Mouse (Mus musculus) stomach, postnatal 0 days (tissue): ENCODE results near the gene Ttc6. TPM values are rescaled to one million over a fixed set of nuclear protein-coding genes. Genes with fewer than 3 reads are reported as not detected.
A peak's percentile ranks its signal among the peaks of the same experiment; 100 is the strongest.

Experiments
- ATAC-seq: fragments of 200-750 bp; cut with Nextera tagmentation; 2 replicates; pipeline ENCODE4 v1.8.0; 2017; ENCODE audit not compliant: low FRiP score, low TSS enrichment
- DNase-seq: peaks from one replicate; pipeline ENCODE4 v3.0.0-alpha.2; 2016; ENCODE audit warnings: low spot score
- H3K27ac ChIP-seq: fragments of 300-500 bp; sonication (generic); replicated peaks from 2 replicates; pipeline ENCODE4 v1.5.1; 2014; ENCODE audit warnings: mild to moderate bottlenecking, control low read depth
- H3K27me3 ChIP-seq: fragments of 300-500 bp; sonication (generic); 2 replicates; pipeline ENCODE4 v1.6.1; 2014; ENCODE audit warnings: low read length; ENCODE audit not compliant: control insufficient read depth, insufficient read depth
- H3K36me3 ChIP-seq: fragments of 300-500 bp; sonication (generic); 2 replicates; pipeline ENCODE4 v1.6.1; 2014; ENCODE audit warnings: low read length, mixed read lengths; ENCODE audit not compliant: control insufficient read depth, insufficient read depth
- H3K4me1 ChIP-seq: fragments of 300-500 bp; sonication (generic); replicated peaks from 2 replicates; pipeline ENCODE4 v1.6.1; 2014; ENCODE audit warnings: antibody characterized with exemption; ENCODE audit not compliant: control insufficient read depth, insufficient read depth
- H3K4me2 ChIP-seq: fragments of 300-500 bp; sonication (generic); replicated peaks from 2 replicates; pipeline ENCODE4 v1.6.1; 2014; ENCODE audit warnings: low read depth, mild to moderate bottlenecking, control low read depth, moderate library complexity
- H3K4me3 ChIP-seq: fragments of 300-500 bp; sonication (generic); 2 replicates; pipeline ENCODE4 v1.5.1; 2014; ENCODE audit warnings: low read depth, low read length, control low read depth
- H3K9ac ChIP-seq: fragments of 300-500 bp; sonication (generic); 2 replicates; pipeline ENCODE4 v1.6.1; 2014; ENCODE audit warnings: mild to moderate bottlenecking, low read length, control low read depth, mixed read lengths
- H3K9me3 ChIP-seq: fragments of 300-500 bp; sonication (generic); 2 replicates; pipeline ENCODE4 v1.6.1; 2016; ENCODE audit warnings: low read length; ENCODE audit not compliant: control insufficient read depth
- CTCF ChIP-seq: IDR thresholded peaks from 2 replicates; pipeline ENCODE4 v1.5.1; 2016; ENCODE audit warnings: antibody characterized with exemption, low read depth, mild to moderate bottlenecking, moderate library complexity
- EP300 ChIP-seq: optimal IDR thresholded peaks from 2 replicates; pipeline ENCODE3; 2016; ENCODE audit warnings: antibody characterized with exemption
- WGBS: fragments of 180-500 bp; shearing (Covaris S2); extraction: QIAGEN DNeasy Blood & Tissue Kit; methylation state at CpG from one replicate; pipeline ENCODE4 v1.1.7; 2014; 5-methylcytosine and 5-hydroxymethylcytosine counted together
- polyA plus RNA-seq: library from polyadenylated mRNA; unstranded; fragments of >200 nt; fragmentation: Nextera tagmentation; extraction: Ambion mirVana; gene quantifications from 2 replicates; pipeline ENCODE4 v1.2.1, GENCODE M21; 2015

Gene Ttc6
- polyA plus RNA-seq, 1 experiment from 2014 or later, result 3.5 TPM

DNA sequence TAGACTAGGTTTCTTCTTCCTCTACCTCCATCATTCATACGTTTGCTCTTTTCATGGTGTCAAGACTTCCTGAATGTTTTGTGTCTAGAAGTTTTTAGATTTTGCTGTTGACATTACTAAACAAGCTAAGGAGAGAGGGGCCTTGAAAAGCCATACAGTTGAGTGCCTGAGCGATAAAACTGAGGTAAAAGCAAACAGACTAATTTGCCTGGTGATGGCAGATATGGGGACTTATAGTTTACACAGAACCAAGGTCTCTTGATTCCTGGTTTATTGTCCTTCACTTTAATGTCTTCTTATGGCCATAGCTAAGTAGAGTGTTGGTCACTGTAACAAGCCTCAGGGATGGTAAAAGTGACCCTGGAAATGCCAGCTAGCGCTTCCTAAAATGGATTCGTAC, 51.2 kb downstream of the Ttc6 start:
- H3K4me1 ChIP-seq, result no peaks in the 10 kb centered on the region
- H3K27me3 ChIP-seq, result no peaks in the 10 kb centered on the region
- 67% methylated on average over 4 of the region's 4 CpGs for WGBS
- DNase-seq (no peak), ATAC-seq (no peak)
- no peak overlapping the region for H3K4me2 ChIP-seq
- TF ChIP-seq CTCF (no peak), EP300 (no peak)
- H3K27ac ChIP-seq, result no peak overlapping the region
- H3K4me3 ChIP-seq, result no peak overlapping the region
- H3K36me3 ChIP-seq, result no peaks in the 10 kb centered on the region
- H3K9ac ChIP-seq, result no peak overlapping the region
- H3K9me3 ChIP-seq, result no peaks in the 10 kb centered on the region

- WGBS, result 71% methylated on average over 5 of the region's 5 CpGs
- no peaks in the 10 kb centered on the region for H3K4me1 ChIP-seq
- H3K4me3 ChIP-seq, result no peak overlapping the region
- no peak overlapping the region for H3K4me2 ChIP-seq
- no peaks in the 10 kb centered on the region for H3K36me3 ChIP-seq
- DNase-seq (peak; percentile 25), ATAC-seq (no peak)
- H3K27ac ChIP-seq, result no peak overlapping the region
- H3K9ac ChIP-seq, result no peak overlapping the region
- no peaks in the 10 kb centered on the region for H3K27me3 ChIP-seq
- TF ChIP-seq CTCF, result peak; percentile 50
- TF ChIP-seq EP300, result no peak
- no peaks in the 10 kb centered on the region for H3K9me3 ChIP-seq
These were observed 58.1 kb downstream of the Ttc6 start for GRCm38 (mm10) chr12:57622030-57622429.

DNA sequence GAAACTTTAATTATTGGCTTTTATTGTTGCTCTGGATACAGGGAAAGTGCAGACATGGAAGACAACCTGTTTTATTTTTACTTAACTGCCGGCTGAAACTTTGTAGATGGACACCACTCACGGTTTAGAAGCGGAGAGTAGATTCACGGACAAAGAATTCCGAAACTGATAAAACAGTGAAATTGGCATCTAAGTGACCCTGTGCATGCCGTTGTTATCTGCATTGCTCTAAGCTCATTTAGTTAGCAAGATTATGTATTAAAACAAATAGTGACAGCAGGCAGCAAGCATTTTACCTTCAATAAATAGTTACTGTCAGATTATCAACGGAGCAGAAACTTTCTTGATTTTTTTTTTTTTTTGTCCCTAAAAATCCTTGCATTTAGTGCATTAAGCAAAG, 59.4 kb downstream of the Ttc6 start:
- TF ChIP-seq CTCF, result no peak
- no peak for TF ChIP-seq EP300
- Histone ChIP-seq H3K4me1 (no peaks in the 10 kb centered on the region), H3K9me3 (no peaks in the 10 kb centered on the region), H3K36me3 (no peaks in the 10 kb centered on the region), H3K4me2 (peak overlapping the region; percentile 19), H3K4me3 (no peak overlapping the region), H3K9ac (no peak overlapping the region), H3K27me3 (no peaks in the 10 kb centered on the region), H3K27ac (no peak overlapping the region)
- ATAC-seq (no peak), DNase-seq (no peak)
- 20% methylated on average over 7 of the region's 7 CpGs for WGBS

DNA sequence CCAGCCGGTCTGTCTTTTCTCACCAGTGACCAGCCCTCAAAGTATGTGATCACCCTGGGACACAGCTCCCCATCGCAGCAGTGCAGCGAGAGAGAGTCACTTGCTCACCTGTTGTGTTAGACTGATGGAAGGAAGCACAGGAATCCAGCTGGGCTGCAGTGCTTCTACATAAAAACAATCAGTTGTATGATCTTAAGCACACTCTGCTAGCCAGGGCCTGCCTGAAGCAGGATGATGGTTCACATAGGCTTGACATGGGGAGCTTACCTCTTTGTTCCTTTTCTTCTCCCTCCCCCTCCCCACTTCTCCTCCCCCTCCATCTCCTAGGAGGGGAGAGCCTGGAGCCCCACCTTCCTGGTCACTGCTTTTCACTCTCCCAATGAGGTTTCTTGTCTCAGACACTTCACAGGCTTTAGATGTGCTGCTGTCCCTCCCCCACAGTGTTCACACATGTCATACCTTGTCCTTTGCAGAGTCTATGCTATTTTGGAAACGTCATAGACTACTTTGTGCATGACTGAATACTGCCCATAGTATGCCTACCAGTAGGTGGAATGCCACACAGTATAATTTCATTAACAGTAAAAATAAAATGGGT, 60.2 kb downstream of the Ttc6 start:
- H3K4me3 ChIP-seq, result no peak overlapping the region
- H3K36me3 ChIP-seq, result no peaks in the 10 kb centered on the region
- no peak overlapping the region for H3K27ac ChIP-seq
- H3K4me1 ChIP-seq, result no peaks in the 10 kb centered on the region
- no peak overlapping the region for H3K4me2 ChIP-seq
- no peak for TF ChIP-seq EP300
- TF ChIP-seq CTCF, result no peak
- no peaks in the 10 kb centered on the region for H3K27me3 ChIP-seq
- H3K9ac ChIP-seq, result no peak overlapping the region
- 37% methylated on average over 4 of the region's 4 CpGs for WGBS
- DNase-seq, result no peak
- peak; percentile 56; the same call in 1 of the 2 replicates for ATAC-seq
- no peaks in the 10 kb centered on the region for H3K9me3 ChIP-seq

- H3K4me2 ChIP-seq, result no peak overlapping the region
- no peaks in the 10 kb centered on the region for H3K9me3 ChIP-seq
- no peak overlapping the region for H3K27ac ChIP-seq
- no peak for ATAC-seq
- H3K27me3 ChIP-seq, result no peaks in the 10 kb centered on the region
- DNase-seq, result no peak
- no peaks in the 10 kb centered on the region for H3K4me1 ChIP-seq
- H3K36me3 ChIP-seq, result no peaks in the 10 kb centered on the region
- TF ChIP-seq CTCF, result no peak
- TF ChIP-seq EP300, result no peak
- no peak overlapping the region for H3K9ac ChIP-seq
- H3K4me3 ChIP-seq, result no peak overlapping the region
- WGBS, result 79% methylated on average over 4 of the region's 4 CpGs
These were observed 86.1 kb downstream of the Ttc6 start for GRCm38 (mm10) chr12:57650011-57650410.

GRCm38 (mm10) chr12:57650677-57651076, 86.8 kb downstream of the Ttc6 start:
- no peaks in the 10 kb centered on the region for H3K27me3 ChIP-seq
- DNase-seq, result peak; percentile 69
- peak; percentile 78 for ATAC-seq
- H3K36me3 ChIP-seq, result no peaks in the 10 kb centered on the region
- TF ChIP-seq CTCF, result no peak
- TF ChIP-seq EP300, result no peak
- H3K27ac ChIP-seq, result no peak overlapping the region
- H3K9me3 ChIP-seq, result no peaks in the 10 kb centered on the region
- WGBS, result 39% methylated on average over 8 of the region's 8 CpGs
- no peak overlapping the region for H3K4me2 ChIP-seq
- H3K9ac ChIP-seq, result no peak overlapping the region
- no peaks in the 10 kb centered on the region for H3K4me1 ChIP-seq
- no peak overlapping the region for H3K4me3 ChIP-seq
